In the genomic region with DNA sequence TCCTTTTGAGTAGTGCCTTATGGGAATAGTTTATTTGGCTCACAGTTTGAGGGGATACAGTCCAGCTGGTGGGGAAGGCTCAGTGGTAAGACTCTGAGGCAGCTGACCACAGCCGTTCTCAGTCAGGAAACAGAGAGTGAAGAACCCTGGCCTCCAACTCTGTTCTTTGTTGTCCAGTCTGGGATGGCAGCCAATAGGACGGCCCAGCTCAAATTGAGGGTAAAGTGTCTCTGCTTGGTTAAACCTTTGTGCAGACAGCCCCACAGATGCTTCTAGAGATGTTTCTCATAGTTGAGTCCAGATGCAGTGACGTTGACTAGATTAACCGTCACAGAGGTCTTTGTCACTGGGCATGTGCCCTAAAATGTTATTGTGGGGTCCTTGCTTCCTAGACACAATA, we compare ENCODE assay signal across 26 mouse cellular contexts.
DNase-seq lines count a peak whose midpoint lies in the region; ATAC-seq and TF ChIP-seq lines count a peak whose summit lies in the region.
"Had no signal": no experiment of that assay in that cellular context is flagged by ENCODE, and none has a peak within 500 bp of the region (broad histone marks: within the 10 kb centered on the region; RNA-seq: fewer than 3 reads in every experiment).

No protein-coding gene starts in this region.

- 0 out of 2 replicates have a peak overlapping the region, but pooled peaks have one; percentile 84 for H3K27ac ChIP-seq in gastrocnemius, adult 2 months
- H3K27ac ChIP-seq in kidney, adult 2 months (ENCODE audit: insufficient read depth, low read depth, low read length): no peak overlapping the region
- H3K27ac ChIP-seq in kidney, embryonic 15.5 days: no peak overlapping the region
- peak overlapping the region; percentile 62 for H3K27ac ChIP-seq in brown adipose tissue, adult 24 weeks (replicated peaks; ENCODE audit: low read depth, low read length)
- H3K27ac ChIP-seq: embryonic facial prominence, embryonic 13.5 days; forebrain, embryonic 10.5 days; forebrain, embryonic 12.5 days had no signal

- no peaks in the 10 kb centered on the region for H3K36me3 ChIP-seq in kidney, adult 2 months (ENCODE audit: control insufficient read depth, insufficient read depth, low read length)
- H3K36me3 ChIP-seq in kidney, embryonic 15.5 days: no peaks in the 10 kb centered on the region
- H3K36me3 ChIP-seq: embryonic facial prominence, embryonic 13.5 days; embryonic facial prominence, embryonic 15.5 days; forebrain, embryonic 10.5 days; forebrain, embryonic 12.5 days; G1E had no signal

- intact Hi-C loops in gastrocnemius, adult 2 months (cut with DNase I): no loop called here

- no peaks in the 10 kb centered on the region for H3K27me3 ChIP-seq in kidney, adult 2 months (replicated peaks; ENCODE audit: control insufficient read depth, insufficient read depth, low read length)
- no peaks in the 10 kb centered on the region for H3K27me3 ChIP-seq in kidney, embryonic 15.5 days
- H3K27me3 ChIP-seq: embryonic facial prominence, embryonic 13.5 days; embryonic facial prominence, embryonic 15.5 days; forebrain, embryonic 12.5 days had no signal

- TF ChIP-seq POLR2A in kidney, adult 2 months (IDR thresholded peaks at IDR 0.05; ENCODE audit: low read depth, low read length): no peak

- no peak for TF ChIP-seq CTCF in gastrocnemius, adult 2 months (IDR thresholded peaks at IDR 0.05)
- no peak for TF ChIP-seq CTCF in kidney, adult 2 months (conservative IDR thresholded peaks at IDR 0.05; ENCODE audit: insufficient read depth, insufficient read length, low read depth, low read length)

- no peak for ATAC-seq in kidney, embryonic 15.5 days (replicated peaks; ENCODE audit: low FRiP score)
- ATAC-seq in megakaryocyte progenitor cell, adult 5-6 weeks (replicated peaks; ENCODE audit: poor library complexity): no peak
- ATAC-seq: CD4-positive, CD25-positive, alpha-beta regulatory T cell, adult 4 months; forebrain, embryonic 14.5 days; forebrain, embryonic 16.5 days had no signal

- no peak overlapping the region for H3K9ac ChIP-seq in kidney, embryonic 15.5 days
- H3K9ac ChIP-seq: embryonic facial prominence, embryonic 13.5 days; embryonic facial prominence, embryonic 15.5 days; forebrain, embryonic 12.5 days had no signal

- DNase-seq in gastrocnemius, adult 2 months: no peak
- no peak for DNase-seq in gastrocnemius, postnatal 4 days (ENCODE audit: low spot score in 2 of 2)
- DNase-seq in kidney, adult 2 months: peak; percentile 19
- peak; percentile 3 to 43 for DNase-seq in spleen, postnatal 4 days (ENCODE audit: low spot score in 2 of 2)
- DNase-seq in spleen, postnatal 36 days (ENCODE audit: low spot score in 2 of 2): no peak
- DNase-seq: adrenal gland, adult 8-10 months; adrenal gland, postnatal 14 days; adrenal gland, postnatal 36 days; B cell, adult 2 months; cerebellum, adult 11 months; cerebellum, adult 18-20 months; cerebellum, adult 8-10 months; cerebellum, adult 9-11 months; cerebellum, postnatal 25 days had no signal

- 0 out of 2 replicates have a peak, but pooled peaks cover 3% of the 10 kb centered on the region for H3K9me3 ChIP-seq in kidney, embryonic 15.5 days (replicated peaks)
- H3K9me3 ChIP-seq: embryonic facial prominence, embryonic 15.5 days; forebrain, embryonic 12.5 days had no signal

- no peak overlapping the region for H3K4me3 ChIP-seq in gastrocnemius, adult 2 months
- H3K4me3 ChIP-seq in kidney, adult 2 months (ENCODE audit: insufficient read depth, low read depth, low read length): no peak overlapping the region
- no peak overlapping the region for H3K4me3 ChIP-seq in kidney, embryonic 15.5 days (replicated peaks)
- H3K4me3 ChIP-seq in brown adipose tissue, adult 24 weeks (ENCODE audit: insufficient read depth, low read depth, low read length): no peak overlapping the region
- H3K4me3 ChIP-seq: embryonic facial prominence, embryonic 13.5 days; embryonic facial prominence, embryonic 15.5 days; erythroblast, embryonic 14.5 days; forebrain, embryonic 10.5 days; forebrain, embryonic 12.5 days had no signal

- WGBS in kidney, adult 2 months: 77% methylated on average over 4 of the region's 4 CpGs
- 93% methylated on average over 4 of the region's 4 CpGs for WGBS in kidney, embryonic 15.5 days

- peaks cover 7% of the 10 kb centered on the region for H3K4me1 ChIP-seq in kidney, adult 2 months (ENCODE audit: control insufficient read depth, insufficient read depth, low read length)
- peaks cover 13% of the 10 kb centered on the region for H3K4me1 ChIP-seq in kidney, embryonic 15.5 days
- H3K4me1 ChIP-seq in brown adipose tissue, adult 24 weeks (ENCODE audit: control insufficient read depth, insufficient read depth, insufficient read length, low read length): peaks cover 11% of the 10 kb centered on the region
- H3K4me1 ChIP-seq: embryonic facial prominence, embryonic 13.5 days had no signal

- no peak overlapping the region for H3K4me2 ChIP-seq in kidney, embryonic 15.5 days
- H3K4me2 ChIP-seq: embryonic facial prominence, embryonic 13.5 days; embryonic facial prominence, embryonic 15.5 days; forebrain, embryonic 12.5 days had no signal

Comparison
In these comparisons a context has a peak if more than half of its experiments do, and no peak if none do; other contexts are left out.
1. DNase-seq: peak in kidney, adult 2 months (single experiment) and spleen, postnatal 4 days (2 of 2); none in gastrocnemius, adult 2 months (single experiment), gastrocnemius, postnatal 4 days (0 of 2) and spleen, postnatal 36 days (0 of 2).
2. H3K27ac ChIP-seq: peak in gastrocnemius, adult 2 months (single experiment) and brown adipose tissue, adult 24 weeks (single experiment); none in kidney, adult 2 months (single experiment) and kidney, embryonic 15.5 days (single experiment).